Mouse (Mus musculus): ENCODE data around the gene Gli2. TPM values are rescaled to one million over a fixed set of nuclear protein-coding genes. Genes with fewer than 3 reads are reported as not detected.

Gli2 gene
- polyA plus RNA-seq, 1 experiment from 2014 or later = 18.8 TPM

- 43% methylated on average over 6 of the region's 6 CpGs for WGBS
- Histone ChIP-seq H3K9ac (no peak overlapping the region), H3K4me1 (peaks cover 72% of the 10 kb centered on the region), H3K36me3 (no peaks in the 10 kb centered on the region), H3K27me3 (no peaks in the 10 kb centered on the region), H3K27ac (replicated peaks) (no peak overlapping the region), H3K4me2 (replicated peaks) (no peak overlapping the region), H3K4me3 (replicated peaks) (no peak overlapping the region), H3K9me3 (replicated peaks) (no peaks in the 10 kb centered on the region)
- no peak for ATAC-seq (ENCODE audit: insufficient number of reproducible peaks, low FRiP score, low TSS enrichment, low read depth)
Measured at GRCm38 (mm10) chr1:118912929-118913328, 140.5 kb downstream of the Gli2 start.

GRCm38 (mm10) chr1:118911427-118911727 is 142.0 kb downstream of the Gli2 start:
- Histone ChIP-seq H3K4me2 (replicated peaks) (no peak overlapping the region), H3K4me1 (peaks cover 73% of the 10 kb centered on the region), H3K27ac (replicated peaks) (0 out of 2 replicates have a peak overlapping the region, but pooled peaks have one; percentile 56), H3K36me3 (no peaks in the 10 kb centered on the region), H3K9ac (no peak overlapping the region), H3K9me3 (replicated peaks) (no peaks in the 10 kb centered on the region), H3K27me3 (no peaks in the 10 kb centered on the region), H3K4me3 (replicated peaks) (no peak overlapping the region)
- ATAC-seq (ENCODE audit: insufficient number of reproducible peaks, low FRiP score, low TSS enrichment, low read depth) = no peak
- whole genome bisulfite sequencing = 44% methylated on average over 3 of the region's 3 CpGs

- WGBS = 33% methylated on average over 13 of the region's 13 CpGs
- H3K27ac ChIP-seq (replicated peaks) = peak overlapping the region; percentile 56; the same call in 1 of the 2 replicates
- H3K27me3 ChIP-seq = no peaks in the 10 kb centered on the region
- no peak for ATAC-seq (ENCODE audit: insufficient number of reproducible peaks, low FRiP score, low TSS enrichment, low read depth)
- no peak overlapping the region for H3K4me3 ChIP-seq (replicated peaks)
- H3K9ac ChIP-seq = no peak overlapping the region
- H3K36me3 ChIP-seq = no peaks in the 10 kb centered on the region
- peaks cover 76% of the 10 kb centered on the region for H3K4me1 ChIP-seq
- no peaks in the 10 kb centered on the region for H3K9me3 ChIP-seq (replicated peaks)
- H3K4me2 ChIP-seq (replicated peaks) = no peak overlapping the region
Measured at GRCm38 (mm10) chr1:118910693-118911426, 142.6 kb downstream of the Gli2 start.

GRCm38 (mm10) chr1:118909051-118909450 is 144.4 kb downstream of the Gli2 start:
- 81% methylated on average over 3 of the region's 3 CpGs for WGBS

GRCm38 (mm10) chr1:118907574-118907973 is 145.8 kb downstream of the Gli2 start:
- Histone ChIP-seq H3K9me3 (replicated peaks) (no peaks in the 10 kb centered on the region), H3K27ac (replicated peaks) (peak overlapping the region; percentile 65)
- 0 out of 2 replicates have a peak, but pooled peaks have one; percentile 39 for ATAC-seq (ENCODE audit: insufficient number of reproducible peaks, low FRiP score, low TSS enrichment, low read depth)

More at GRCm38 (mm10) chr1:118909051-118909450, 144.4 kb downstream of the Gli2 start:
- Histone ChIP-seq H3K4me3 (replicated peaks) (no peak overlapping the region), H3K4me1 (peaks cover 92% of the 10 kb centered on the region), H3K9me3 (replicated peaks) (no peaks in the 10 kb centered on the region), H3K36me3 (no peaks in the 10 kb centered on the region), H3K27ac (replicated peaks) (0 out of 2 replicates have a peak overlapping the region, but pooled peaks have one; percentile 65), H3K9ac (no peak overlapping the region), H3K4me2 (replicated peaks) (no peak overlapping the region), H3K27me3 (no peaks in the 10 kb centered on the region)
- ATAC-seq (ENCODE audit: insufficient number of reproducible peaks, low FRiP score, low TSS enrichment, low read depth) = no peak

GRCm38 (mm10) chr1:118905319-118905718 is 148.1 kb downstream of the Gli2 start:
- H3K9me3 ChIP-seq (replicated peaks) = no peaks in the 10 kb centered on the region
- H3K27me3 ChIP-seq = no peaks in the 10 kb centered on the region
- H3K27ac ChIP-seq (replicated peaks) = peak overlapping the region; percentile 49
- 68% methylated on average over 5 of the region's 5 CpGs for WGBS
- H3K36me3 ChIP-seq = no peaks in the 10 kb centered on the region
- no peak overlapping the region for H3K9ac ChIP-seq
- H3K4me1 ChIP-seq = peaks cover 91% of the 10 kb centered on the region
- ATAC-seq (ENCODE audit: insufficient number of reproducible peaks, low FRiP score, low TSS enrichment, low read depth) = no peak
- H3K4me3 ChIP-seq (replicated peaks) = no peak overlapping the region
- no peak overlapping the region for H3K4me2 ChIP-seq (replicated peaks)

More at GRCm38 (mm10) chr1:118907574-118907973, 145.8 kb downstream of the Gli2 start:
- Histone ChIP-seq H3K27me3 (no peaks in the 10 kb centered on the region), H3K4me2 (replicated peaks) (no peak overlapping the region), H3K4me3 (replicated peaks) (no peak overlapping the region), H3K9ac (no peak overlapping the region), H3K36me3 (no peaks in the 10 kb centered on the region), H3K4me1 (peaks cover 93% of the 10 kb centered on the region)
- 26% methylated on average over 9 of the region's 9 CpGs for WGBS

GRCm38 (mm10) chr1:118904909-118905308 is 148.5 kb downstream of the Gli2 start:
- Histone ChIP-seq H3K4me1 (peaks cover 87% of the 10 kb centered on the region), H3K27me3 (no peaks in the 10 kb centered on the region), H3K4me3 (replicated peaks) (no peak overlapping the region), H3K9me3 (replicated peaks) (no peaks in the 10 kb centered on the region), H3K36me3 (no peaks in the 10 kb centered on the region), H3K4me2 (replicated peaks) (no peak overlapping the region), H3K27ac (replicated peaks) (peak overlapping the region; percentile 49), H3K9ac (no peak overlapping the region)
- 41% methylated on average over 9 of the region's 9 CpGs for WGBS
- ATAC-seq (ENCODE audit: insufficient number of reproducible peaks, low FRiP score, low TSS enrichment, low read depth) = no peak

GRCm38 (mm10) chr1:118904431-118904830 is 149.0 kb downstream of the Gli2 start:
- no peak overlapping the region; the same call in 1 of the 2 replicates for H3K27ac ChIP-seq (replicated peaks)

GRCm38 (mm10) chr1:118903742-118904141 is 149.7 kb downstream of the Gli2 start:
- peaks cover 84% of the 10 kb centered on the region for H3K4me1 ChIP-seq
- no peak for ATAC-seq (ENCODE audit: insufficient number of reproducible peaks, low FRiP score, low TSS enrichment, low read depth)
- H3K36me3 ChIP-seq = no peaks in the 10 kb centered on the region
- WGBS = 71% methylated on average over 3 of the region's 3 CpGs
- H3K4me2 ChIP-seq (replicated peaks) = no peak overlapping the region
- no peak overlapping the region for H3K9ac ChIP-seq
- H3K9me3 ChIP-seq (replicated peaks) = no peaks in the 10 kb centered on the region
- H3K4me3 ChIP-seq (replicated peaks) = no peak overlapping the region
- peak overlapping the region; percentile 34; the same call in 1 of the 2 replicates for H3K27ac ChIP-seq (replicated peaks)
- no peaks in the 10 kb centered on the region for H3K27me3 ChIP-seq

More at GRCm38 (mm10) chr1:118904431-118904830, 149.0 kb downstream of the Gli2 start:
- 53% methylated on average over 3 of the region's 3 CpGs for WGBS
- no peak for ATAC-seq (ENCODE audit: insufficient number of reproducible peaks, low FRiP score, low TSS enrichment, low read depth)
- Histone ChIP-seq H3K4me2 (replicated peaks) (no peak overlapping the region), H3K27me3 (no peaks in the 10 kb centered on the region), H3K9ac (no peak overlapping the region), H3K4me1 (peaks cover 87% of the 10 kb centered on the region), H3K9me3 (replicated peaks) (no peaks in the 10 kb centered on the region), H3K4me3 (replicated peaks) (no peak overlapping the region), H3K36me3 (no peaks in the 10 kb centered on the region)

GRCm38 (mm10) chr1:118901868-118902586 is 151.4 kb downstream of the Gli2 start:
- ATAC-seq (ENCODE audit: insufficient number of reproducible peaks, low FRiP score, low TSS enrichment, low read depth) = no peak
- Histone ChIP-seq H3K27ac (replicated peaks) (peak overlapping the region; percentile 40; the same call in 1 of the 2 replicates), H3K4me1 (peaks cover 70% of the 10 kb centered on the region)

GRCm38 (mm10) chr1:118898351-118898750 is 155.1 kb downstream of the Gli2 start:
- Histone ChIP-seq H3K9ac (no peak overlapping the region), H3K4me3 (replicated peaks) (no peak overlapping the region), H3K36me3 (0 out of 2 replicates have a peak, but pooled peaks cover 2% of the 10 kb centered on the region), H3K4me1 (peaks cover 61% of the 10 kb centered on the region), H3K9me3 (replicated peaks) (no peaks in the 10 kb centered on the region), H3K27ac (replicated peaks) (no peak overlapping the region), H3K27me3 (no peaks in the 10 kb centered on the region), H3K4me2 (replicated peaks) (no peak overlapping the region)
- ATAC-seq (ENCODE audit: insufficient number of reproducible peaks, low FRiP score, low TSS enrichment, low read depth) = no peak
- 69% methylated on average over 3 of the region's 3 CpGs for WGBS

More at GRCm38 (mm10) chr1:118901868-118902586, 151.4 kb downstream of the Gli2 start:
- Histone ChIP-seq H3K9me3 (replicated peaks) (no peaks in the 10 kb centered on the region), H3K27me3 (no peaks in the 10 kb centered on the region), H3K36me3 (0 out of 2 replicates have a peak, but pooled peaks cover 2% of the 10 kb centered on the region), H3K4me2 (replicated peaks) (no peak overlapping the region), H3K9ac (no peak overlapping the region), H3K4me3 (replicated peaks) (no peak overlapping the region)
- WGBS = 45% methylated on average over 8 of the region's 8 CpGs

All from embryonic facial prominence, embryonic 15.5 days (tissue).